Mouse (Mus musculus): ENCODE data around the gene S100a1. TPM values are rescaled to one million over a fixed set of nuclear protein-coding genes. Genes with fewer than 3 reads are reported as not detected.
A peak's percentile ranks its signal among the peaks of the same experiment; 100 is the strongest.

S100a1 gene
- polyA plus RNA-seq, 2 experiments from 2014 or later: 5.6 to 6.6 TPM

DNA sequence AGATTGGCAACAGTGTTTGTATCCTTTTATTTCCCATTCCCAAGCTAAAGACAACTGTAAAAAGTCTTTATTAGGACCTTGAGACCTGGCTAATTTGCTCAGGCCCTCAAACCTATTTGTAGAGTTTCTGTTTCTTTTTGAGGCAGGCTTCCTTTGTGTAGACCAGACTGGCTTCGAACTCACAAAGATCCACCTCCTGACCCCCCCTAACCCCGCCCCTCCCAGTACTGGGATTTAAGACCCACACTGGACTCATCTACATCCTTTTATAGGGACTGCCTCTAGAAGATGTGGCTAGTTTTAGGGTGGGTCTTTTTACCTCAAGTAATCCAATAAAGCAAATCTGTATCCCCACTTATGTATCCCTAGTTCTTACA, 4.5 kb downstream of the S100a1 start:
- ATAC-seq: peak; percentile 22

- ATAC-seq: peak; percentile 89
Observed at GRCm38 (mm10) chr3:90508950-90509746, 5.0 kb downstream of the S100a1 start, which contains the start of gene Chtop. Gene Chtop (minus strand): TSS chr3:90509498.

DNA sequence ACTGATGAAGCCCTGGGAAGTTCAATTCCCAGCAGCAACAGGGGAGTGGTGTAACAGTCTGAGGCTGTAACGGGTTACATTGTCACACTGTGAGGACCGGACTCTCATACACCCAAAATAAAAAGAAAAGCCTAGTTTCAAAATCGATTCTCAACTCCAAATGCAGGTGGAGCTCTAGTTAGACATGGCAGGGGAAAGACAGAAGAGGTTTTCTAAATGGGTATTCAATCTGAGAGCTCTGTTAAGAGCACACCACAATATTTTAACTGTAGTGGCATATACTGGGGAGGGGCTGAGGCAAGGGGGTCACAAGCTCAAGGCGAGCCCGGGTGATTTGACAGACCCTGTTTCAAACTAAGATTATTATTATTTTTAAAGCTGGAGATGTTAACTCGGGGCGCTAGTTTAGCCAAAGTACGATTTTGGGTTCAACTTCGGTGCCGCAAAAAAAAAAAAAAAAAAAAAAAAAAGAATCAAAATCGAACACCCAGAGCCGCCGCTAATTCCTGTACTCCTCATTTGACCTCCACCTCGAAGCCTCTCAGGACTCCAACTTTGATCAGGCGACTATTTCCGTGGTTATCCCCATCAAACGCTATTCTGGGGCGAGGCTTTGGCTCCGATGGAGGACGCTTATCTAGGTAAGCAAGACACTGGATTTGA, 5.8 kb downstream of the S100a1 start:
- ATAC-seq: no peak

DNA sequence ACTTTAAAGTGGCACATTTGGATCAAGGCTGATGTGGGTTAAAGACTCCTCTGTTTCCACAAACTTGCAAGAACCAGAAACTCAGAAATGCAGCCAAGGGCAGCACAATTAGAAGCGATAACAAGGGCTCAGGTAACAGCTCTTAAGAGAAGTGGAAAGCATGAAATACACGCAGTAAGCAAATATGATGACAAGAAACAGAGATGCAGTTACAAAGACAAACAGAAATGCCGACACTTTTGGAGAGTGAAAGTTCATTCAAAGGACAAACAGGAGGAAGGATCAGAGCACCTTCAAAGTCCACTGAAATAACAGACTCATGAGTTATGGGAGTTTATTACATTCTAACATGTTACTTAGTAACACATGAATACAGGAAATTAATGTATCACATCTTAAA, 7.8 kb downstream of the S100a1 start:
- ATAC-seq: no peak

GRCm38 (mm10) chr3:90505216-90505615, 9.0 kb downstream of the S100a1 start:
- no peak for ATAC-seq

DNA sequence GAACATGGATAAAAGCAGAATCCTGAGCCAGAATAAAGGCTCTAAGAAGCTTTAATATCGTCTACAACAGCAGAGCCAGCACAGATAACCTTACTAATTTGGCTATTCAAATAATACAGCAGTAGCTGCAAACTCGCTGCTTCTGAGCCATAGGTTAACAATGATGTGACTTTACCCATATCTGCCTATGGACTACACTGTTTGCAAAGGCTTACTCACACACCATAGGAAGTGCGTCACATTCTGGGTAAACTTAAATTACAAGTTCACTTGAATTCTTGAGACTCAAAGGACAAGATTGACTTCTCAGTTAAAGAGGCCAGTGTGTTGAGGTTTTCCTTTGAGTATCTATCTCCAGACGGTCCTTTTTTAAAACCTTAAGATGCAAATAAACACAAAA, 10.7 kb downstream of the S100a1 start:
- no peak for ATAC-seq

DNA sequence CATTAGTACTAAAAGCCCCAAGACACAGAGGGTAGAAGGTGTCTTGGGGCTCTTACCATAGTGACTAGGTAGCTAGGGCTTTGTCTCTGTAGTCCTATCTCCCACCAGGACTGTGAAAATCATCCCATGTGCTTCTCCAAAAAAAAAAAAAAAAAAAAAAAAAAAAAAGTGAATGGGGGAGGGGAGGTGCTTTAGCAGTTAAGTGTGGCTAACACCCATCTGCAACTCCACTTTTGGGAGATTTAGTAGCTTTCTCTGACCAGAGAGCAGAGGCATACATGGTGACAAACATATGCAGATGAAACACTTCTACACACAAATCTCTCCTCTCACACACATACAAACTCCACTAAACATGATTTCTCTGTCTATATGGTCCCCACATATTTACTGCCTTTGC, 16.6 kb downstream of the S100a1 start:
- no peak for ATAC-seq

DNA sequence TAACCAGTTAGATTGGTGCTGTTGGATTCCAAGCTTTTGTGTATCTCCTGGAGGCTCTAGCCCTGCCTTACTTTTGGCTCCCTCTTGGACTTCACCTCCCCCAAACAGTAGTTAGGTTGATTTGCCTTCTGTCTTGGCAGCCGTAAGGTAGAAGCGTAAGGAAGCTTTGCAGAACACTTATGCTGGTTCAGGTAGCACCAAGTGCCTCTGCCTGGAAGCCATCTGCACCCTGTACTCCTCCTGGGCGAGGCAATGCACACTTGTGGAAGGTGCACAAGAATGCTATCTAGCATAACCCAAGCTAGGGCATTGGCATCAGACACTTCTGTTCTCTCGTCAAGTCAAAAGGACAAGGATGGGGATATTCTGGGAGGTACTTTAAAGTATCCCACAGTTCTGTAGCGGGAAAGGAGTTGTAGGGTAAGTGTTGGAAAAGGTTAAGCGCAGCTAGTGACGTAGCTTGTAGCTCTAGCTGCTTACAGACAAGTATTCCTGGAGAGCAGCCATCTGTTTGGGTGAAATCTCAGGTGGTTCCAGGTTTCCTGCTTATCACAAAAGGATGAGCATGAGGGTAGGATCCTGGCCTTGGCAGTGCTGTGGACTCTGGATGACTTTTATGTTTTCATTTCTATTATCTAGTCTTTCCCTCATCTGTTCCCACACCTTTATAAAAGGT, 18.2 kb downstream of the S100a1 start:
- ATAC-seq: no peak

DNA sequence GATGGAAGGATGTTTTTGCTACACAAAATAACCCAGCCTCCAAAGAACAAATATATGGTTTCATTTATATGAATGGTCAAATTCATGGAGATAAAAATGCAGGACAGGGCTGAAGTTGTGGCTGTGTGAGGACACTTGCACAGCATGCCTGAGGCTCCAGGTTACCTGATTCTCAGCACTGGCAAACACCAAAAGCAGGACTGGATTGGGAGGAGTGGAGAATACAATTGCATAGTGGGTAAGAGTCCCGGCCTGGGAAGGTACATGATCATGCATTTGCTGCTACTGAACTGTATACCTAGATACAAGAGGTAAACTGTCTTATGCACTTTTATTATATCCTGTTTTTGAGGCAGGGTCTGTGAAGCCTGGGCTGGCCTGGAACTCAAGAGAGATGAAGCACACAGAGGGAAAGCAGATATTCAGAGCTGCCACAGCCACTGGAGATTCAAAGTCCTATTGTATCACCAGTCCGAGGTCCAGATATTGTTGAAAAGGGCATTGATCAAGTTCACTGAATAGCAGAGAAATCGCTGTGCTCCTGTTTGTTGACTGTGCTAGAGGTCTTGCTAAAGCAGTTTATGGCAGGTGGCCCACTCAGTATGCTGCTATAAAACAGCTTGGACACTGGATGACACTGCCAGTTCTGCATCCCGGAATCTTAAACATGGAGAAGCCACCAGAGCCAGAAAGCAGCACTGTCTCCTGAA, 20.2 kb downstream of the S100a1 start:
- ATAC-seq: no peak

DNA sequence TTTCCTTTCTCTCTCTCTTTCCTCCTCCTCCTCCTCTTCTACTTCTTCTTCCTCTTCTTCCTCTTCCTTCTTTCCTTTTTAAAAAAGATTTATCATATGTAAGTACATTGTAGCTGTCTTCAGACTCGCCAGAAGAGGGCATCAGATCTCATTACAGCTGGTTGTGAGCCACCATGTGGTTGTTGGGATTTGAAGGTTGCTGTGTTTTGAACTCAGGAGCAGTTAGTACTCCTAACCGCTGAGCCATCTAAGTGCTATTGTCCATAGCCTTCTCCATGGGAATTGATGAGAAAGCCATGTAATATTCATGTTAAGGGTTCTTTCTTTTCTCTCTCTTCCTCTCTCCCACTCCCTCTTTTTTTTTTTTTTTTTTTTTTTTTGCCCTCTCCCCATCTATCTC, 22.8 kb downstream of the S100a1 start:
- peak; percentile 29 for ATAC-seq

DNA sequence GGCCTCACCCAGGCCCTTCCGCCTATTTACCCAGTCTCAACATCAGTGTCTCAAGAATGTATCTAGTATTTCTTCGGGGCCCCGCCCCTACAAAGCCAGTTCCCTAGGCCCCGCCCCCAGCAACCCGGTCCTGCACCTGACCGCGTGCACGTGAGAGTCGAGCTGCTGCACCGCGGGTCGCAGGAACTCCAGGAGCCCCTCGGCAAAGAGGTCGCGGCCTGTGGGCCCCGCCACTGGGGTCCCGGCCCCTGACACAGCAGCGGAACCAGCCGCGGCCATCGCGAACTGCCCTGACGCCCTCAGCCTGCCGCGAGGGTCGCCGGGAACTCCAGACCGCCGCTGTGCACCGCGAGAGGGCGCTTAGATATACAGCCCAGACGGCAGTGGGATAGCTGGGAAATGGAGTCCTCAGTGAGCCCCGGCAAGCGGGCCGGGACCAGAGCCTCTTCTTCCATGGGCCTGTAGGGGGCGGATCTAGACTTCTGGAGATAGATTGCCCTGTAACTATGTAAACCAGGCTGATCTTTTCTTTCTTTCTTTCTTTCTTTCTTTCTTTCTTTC, 23.4 kb downstream of the S100a1 start, which contains the start of gene Snapin:
Gene Snapin (minus strand): TSS at position 338 of the 561 bp plus-strand sequence.
- ATAC-seq: peak; percentile 98

GRCm38 (mm10) chr3:90488576-90488975, 25.6 kb downstream of the S100a1 start:
- ATAC-seq: no peak

- no peak for ATAC-seq
Observed at GRCm38 (mm10) chr3:90486998-90487397, 27.2 kb downstream of the S100a1 start.

DNA sequence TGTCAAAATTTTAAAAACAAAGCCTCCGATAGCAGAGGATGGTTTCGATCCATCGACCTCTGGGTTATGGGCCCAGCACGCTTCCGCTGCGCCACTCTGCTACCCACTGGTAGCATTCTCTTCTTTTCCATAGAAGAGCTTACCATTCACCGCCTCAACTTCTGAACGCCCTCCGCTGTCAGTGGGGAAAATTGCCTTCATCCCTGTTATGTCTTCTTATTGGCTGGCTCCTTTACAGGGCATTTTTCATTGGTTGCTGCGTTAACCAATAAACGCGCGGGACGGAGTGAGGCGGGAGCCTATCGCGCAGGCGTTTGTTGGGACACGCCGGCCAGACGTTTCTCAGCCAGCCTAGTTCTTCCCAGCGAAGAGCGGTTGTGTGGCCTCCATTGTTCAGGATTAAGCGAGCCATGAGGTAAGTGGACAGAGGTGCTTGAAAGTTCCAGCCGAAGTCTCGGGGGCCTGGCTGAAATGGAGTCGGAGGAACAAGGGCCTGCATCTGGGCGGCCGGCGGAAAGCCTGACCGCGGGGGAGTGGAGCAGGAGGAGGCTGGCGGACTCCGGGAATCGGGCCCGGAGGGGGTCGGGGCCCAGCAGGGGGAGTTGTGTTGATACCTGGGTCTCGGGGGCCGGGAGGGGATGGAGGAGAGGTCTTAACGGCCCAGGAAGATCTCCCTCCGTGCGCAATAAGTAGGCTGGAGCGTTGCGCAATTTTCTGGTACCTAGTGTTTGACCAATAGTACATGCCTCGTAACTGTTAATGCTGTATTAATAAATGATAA, 38.2 kb downstream of the S100a1 start, which contains the start of gene Ilf2:
Gene Ilf2 (plus strand): TSS at position 296 of the 781 bp plus-strand sequence.
- ATAC-seq: peak; percentile 99

DNA sequence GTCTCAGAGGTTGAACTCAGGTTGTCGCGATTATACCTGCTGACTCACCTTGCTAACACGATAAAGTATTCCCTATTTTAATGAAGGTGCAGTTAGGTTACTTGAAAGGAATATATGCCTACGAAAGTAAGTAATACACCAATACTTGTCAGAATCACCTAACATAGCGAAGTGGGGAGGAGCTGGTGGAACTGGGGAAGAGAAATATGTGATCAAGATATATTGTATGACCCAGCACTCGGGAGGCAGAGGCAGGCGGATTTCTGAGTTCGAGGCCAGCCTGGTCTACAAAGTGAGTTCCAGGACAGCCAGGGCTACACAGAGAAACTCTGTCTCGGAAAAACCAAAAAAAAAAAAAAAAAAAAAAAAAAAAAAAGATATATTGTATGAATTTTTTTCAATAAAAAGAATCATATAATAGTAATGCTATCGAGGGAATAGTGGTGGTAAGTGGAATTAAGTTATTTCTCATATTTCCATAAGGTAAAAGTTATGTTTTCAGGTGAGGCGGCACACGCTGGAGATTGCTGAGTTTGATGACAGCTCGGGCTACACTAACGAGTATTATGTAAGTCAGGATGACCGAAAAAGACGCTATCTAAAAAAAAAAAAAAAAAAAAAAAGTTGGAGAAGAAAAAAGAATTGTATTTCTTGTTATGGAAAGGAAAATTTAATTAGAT, 38.9 kb downstream of the S100a1 start:
- peak; percentile 7 for ATAC-seq

DNA sequence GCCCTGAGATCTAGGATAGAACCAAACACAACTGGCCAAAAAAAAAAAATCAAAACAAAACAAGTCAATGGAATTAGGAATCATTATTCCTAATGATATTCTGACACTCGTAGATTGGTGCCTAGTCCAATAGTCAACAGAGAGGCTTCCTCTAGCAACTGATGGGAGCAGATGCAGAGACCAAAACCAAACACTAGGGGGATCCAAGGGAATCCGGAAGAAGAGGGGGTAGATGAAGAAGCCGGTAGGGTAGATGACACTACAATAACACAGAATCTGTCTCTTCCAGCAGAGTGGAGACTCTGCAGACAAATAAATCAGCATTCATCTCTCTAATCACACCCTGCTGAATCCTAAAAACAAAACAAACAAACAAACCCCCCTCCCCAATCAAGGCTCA, 42.0 kb downstream of the S100a1 start:
- ATAC-seq: peak; percentile 37

GRCm38 (mm10) chr3:90467618-90468300, 46.4 kb downstream of the S100a1 start:
- ATAC-seq: no peak

GRCm38 (mm10) chr3:90466311-90466766, 47.9 kb downstream of the S100a1 start:
- no peak for ATAC-seq

DNA sequence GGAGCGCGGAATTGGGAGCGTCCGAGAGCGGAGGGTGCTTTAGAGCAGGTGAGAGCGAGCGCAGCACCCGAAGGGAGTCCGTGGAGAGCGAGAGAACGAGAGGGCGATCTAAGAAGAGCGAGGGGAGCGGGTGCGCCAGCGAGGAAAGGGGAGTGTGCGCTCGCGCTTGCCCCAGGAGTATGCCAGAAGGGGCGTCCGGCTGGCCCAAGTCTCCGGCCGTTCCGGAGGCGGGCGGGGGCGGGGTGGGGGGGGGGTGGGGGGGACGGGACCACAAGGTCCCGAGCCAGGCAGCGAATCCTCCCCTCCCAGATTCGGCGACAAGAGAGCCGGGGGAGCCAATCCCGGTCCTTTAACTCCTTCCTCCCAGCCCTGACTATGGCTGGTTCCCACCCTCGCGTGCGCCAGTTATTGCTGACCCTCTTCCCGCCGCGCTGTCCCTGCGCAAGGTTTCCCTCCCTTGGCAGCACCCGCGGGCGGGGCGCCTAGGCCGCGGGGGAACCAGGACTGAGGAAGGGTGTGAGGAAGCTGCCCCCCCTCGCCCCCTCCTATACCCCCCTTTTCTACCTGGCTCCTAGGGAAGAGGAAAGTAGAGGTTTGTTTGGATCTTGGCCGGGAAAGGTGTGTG, 48.4 kb downstream of the S100a1 start, which contains the start of gene Npr1:
Gene Npr1 (minus strand): TSS at position 181 of the 625 bp plus-strand sequence.
- no peak for ATAC-seq

Data from activated CD4-positive, CD25-positive, alpha-beta regulatory T cell, adult 4 months (primary cell).